Mouse (Mus musculus) cerebral cortex, adult 2 months (tissue): ENCODE measurements around the gene Sergef.

Source experiments
- WGBS: fragments of 180-500 bp; shearing (Covaris S2); methylation state at CpG from one replicate; pipeline ENCODE4 v1.1.7; 2018; 5-methylcytosine and 5-hydroxymethylcytosine counted together

Gene Sergef

GRCm38 (mm10) chr7:46447473-46448165, 192.0 kb downstream of the Sergef start:
- WGBS, result 51% methylated on average over 9 of the region's 9 CpGs

GRCm38 (mm10) chr7:46445896-46446295, 193.7 kb downstream of the Sergef start:
- 73% methylated on average over 6 of the region's 6 CpGs for whole genome bisulfite sequencing

- WGBS, result 90% methylated on average over 10 of the region's 10 CpGs
These were observed 196.4 kb downstream of the Sergef start for GRCm38 (mm10) chr7:46443163-46443562.

- WGBS, result 38% methylated on average over 9 of the region's 9 CpGs
These were observed 201.0 kb downstream of the Sergef start for GRCm38 (mm10) chr7:46438537-46439141.

GRCm38 (mm10) chr7:46435833-46436232, 203.8 kb downstream of the Sergef start:
- 91% methylated on average over 5 of the region's 5 CpGs for WGBS

GRCm38 (mm10) chr7:46433874-46434273, 205.7 kb downstream of the Sergef start:
- WGBS, result 49% methylated on average over 5 of the region's 5 CpGs

GRCm38 (mm10) chr7:46425012-46425411, 214.6 kb downstream of the Sergef start:
- 32% methylated on average over 4 of the region's 4 CpGs for WGBS

- 41% methylated on average over 3 of the region's 3 CpGs for WGBS
These were observed 215.7 kb downstream of the Sergef start for GRCm38 (mm10) chr7:46423951-46424350.

- 49% methylated on average over 18 of the region's 18 CpGs for WGBS
These were observed 216.7 kb downstream of the Sergef start for GRCm38 (mm10) chr7:46422764-46423412.

- WGBS, result 37% methylated on average over 8 of the region's 8 CpGs
These were observed 217.4 kb downstream of the Sergef start for GRCm38 (mm10) chr7:46422052-46422763.

- 25% methylated on average over 5 of the region's 5 CpGs for WGBS
These were observed 218.1 kb downstream of the Sergef start for GRCm38 (mm10) chr7:46421535-46421934.

GRCm38 (mm10) chr7:46418102-46418622, 221.4 kb downstream of the Sergef start:
- 65% methylated on average over 16 of the region's 16 CpGs for WGBS

- 68% methylated on average over 7 of the region's 7 CpGs for WGBS
These were observed 222.1 kb downstream of the Sergef start for GRCm38 (mm10) chr7:46417467-46417866.

- WGBS, result 25% methylated on average over 14 of the region's 14 CpGs
These were observed 223.7 kb downstream of the Sergef start for GRCm38 (mm10) chr7:46415818-46416425.

- 46% methylated on average over 6 of the region's 6 CpGs for WGBS
These were observed 225.5 kb downstream of the Sergef start for GRCm38 (mm10) chr7:46413959-46414725.

GRCm38 (mm10) chr7:46412823-46413222, 226.8 kb downstream of the Sergef start:
- WGBS, result 42% methylated on average over 5 of the region's 5 CpGs

GRCm38 (mm10) chr7:46410727-46411126, 228.9 kb downstream of the Sergef start:
- 65% methylated on average over 6 of the region's 6 CpGs for WGBS

GRCm38 (mm10) chr7:46409204-46409789, 230.3 kb downstream of the Sergef start:
- 50% methylated on average over 12 of the region's 12 CpGs for WGBS

GRCm38 (mm10) chr7:46408606-46409005, 231.0 kb downstream of the Sergef start:
- 79% methylated on average over 9 of the region's 9 CpGs for WGBS

- WGBS, result 85% methylated on average over 7 of the region's 7 CpGs
These were observed 234.9 kb downstream of the Sergef start for GRCm38 (mm10) chr7:46404756-46405155.
